Mouse (Mus musculus) T-helper 2 cell (primary cell): Measurements from ENCODE around the gene Cdc20.

Experiments
- in situ Hi-C: fragments of 300-600 bp; cut with MboI, MseI; formaldehyde crosslinking; loops from one replicate; pipeline ENCODE4 v1.15.1; 2025; ENCODE audit warnings: high pct_unique_total_duplicates

Gene Cdc20

GRCm38 (mm10) chr4:118436820-118437603, at the start of gene Cdc20:
Cdc20 (minus strand) TSS chr4:118437352.
- in situ Hi-C loops, result loop anchor here (5.0 to 10.0 kb wide), 3 partner anchors 188 to 888 kb away; partner anchors contain the start of genes Cfap57, Ebna1bp2 and Ppih

DNA sequence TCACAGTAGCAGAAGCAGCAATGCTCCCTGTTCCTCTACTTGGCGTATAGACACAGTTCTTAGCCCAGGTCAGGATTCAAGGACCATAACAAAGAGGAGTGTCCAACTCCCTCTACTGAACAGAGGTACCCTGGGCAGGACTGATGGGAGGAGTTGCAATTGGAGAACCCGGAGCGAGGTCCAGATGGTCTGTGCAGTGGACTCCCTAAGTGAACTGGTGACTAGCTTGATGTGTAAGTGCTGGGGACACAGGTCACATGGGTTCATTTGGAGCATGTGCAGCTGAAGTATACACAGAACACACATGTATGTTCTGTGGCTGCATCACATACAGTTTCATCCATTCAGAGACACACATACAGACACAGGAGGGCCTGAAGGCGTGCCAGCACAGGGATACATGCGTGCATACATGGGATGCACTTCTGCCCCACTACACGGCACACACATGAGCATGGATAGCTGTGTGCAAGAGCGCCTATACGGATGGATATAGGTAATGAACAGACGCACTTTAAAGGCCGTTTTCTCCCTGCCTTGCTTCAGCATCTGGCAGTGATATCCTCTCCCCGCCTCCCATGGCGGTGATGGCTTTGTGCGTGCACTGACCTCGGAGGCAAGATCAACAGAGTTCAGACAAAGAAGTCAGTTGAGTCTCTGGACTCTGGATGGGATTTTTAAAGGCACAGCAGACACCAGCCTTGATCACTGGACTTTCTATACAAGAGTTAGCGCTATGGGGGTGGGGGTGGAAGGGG, 39.8 kb upstream of the Cdc20 start:
- in situ Hi-C loops, result no loop called here

- in situ Hi-C loops, result no loop called here
Measured at GRCm38 (mm10) chr4:118472687-118473086, 35.5 kb upstream of the Cdc20 start.

DNA sequence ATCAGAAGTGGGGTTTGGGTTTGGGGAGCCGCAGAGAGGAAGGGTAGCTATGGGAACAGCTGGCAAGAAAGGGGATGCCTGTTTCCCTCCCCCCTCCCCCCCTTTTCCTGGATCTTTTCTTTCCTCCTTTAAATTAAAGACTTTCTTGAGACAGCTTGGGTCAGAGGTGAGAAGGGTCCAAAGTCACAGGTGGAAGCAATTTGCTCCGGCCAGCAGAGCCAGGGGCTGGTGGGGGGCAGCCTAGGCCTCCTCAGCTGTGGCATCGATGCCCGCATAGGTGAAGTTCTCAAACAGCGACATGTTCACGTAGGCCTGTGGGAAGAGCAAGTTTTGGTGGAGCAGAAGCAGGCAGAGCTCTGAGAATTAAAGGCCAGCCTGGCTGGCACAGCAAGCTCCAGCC, 34.1 kb upstream of the Cdc20 start:
- in situ Hi-C loops, result no loop called here

DNA sequence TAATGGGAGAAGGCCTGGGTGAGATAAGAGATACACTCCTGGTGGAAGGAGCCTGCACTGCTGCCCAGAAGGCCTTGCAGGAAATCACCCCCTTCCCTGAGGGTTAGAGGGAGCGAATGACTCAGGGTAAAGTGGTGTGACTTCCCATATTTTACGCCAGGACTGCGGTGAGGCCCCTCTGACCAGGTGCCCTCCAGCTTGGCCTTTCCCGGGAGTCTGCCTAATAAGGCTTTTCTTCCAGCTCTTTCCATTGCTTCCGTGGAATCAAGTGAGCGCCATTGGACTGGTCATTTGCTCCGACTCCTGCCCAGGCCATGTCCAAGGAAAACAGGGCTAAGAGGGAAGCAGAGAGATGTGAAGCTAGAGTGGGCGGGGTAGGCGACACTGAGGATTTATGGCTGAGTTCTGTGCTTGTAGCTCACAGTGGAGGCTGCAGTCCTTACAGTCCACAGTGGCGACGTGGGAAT, 28.6 kb upstream of the Cdc20 start:
- in situ Hi-C loops, result no loop called here

DNA sequence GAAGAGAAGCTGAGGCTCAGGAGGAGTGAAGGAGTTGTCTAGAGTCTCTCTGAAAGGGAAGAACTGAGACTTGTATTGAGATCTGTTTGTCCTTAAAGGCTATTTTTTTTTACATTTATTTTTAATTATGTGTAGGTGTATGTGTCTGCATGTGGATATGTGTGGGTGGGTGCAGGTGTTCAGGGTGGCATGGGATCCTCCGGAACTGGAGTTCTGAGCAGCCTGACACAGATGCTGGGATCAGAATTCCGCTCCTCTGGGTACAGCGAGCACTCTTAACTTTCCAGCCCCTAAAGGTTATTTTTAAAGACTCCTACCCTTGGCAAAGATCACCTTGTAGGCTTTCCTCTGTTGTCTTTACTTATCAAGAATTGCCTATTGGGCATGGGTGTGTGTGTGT, 27.8 kb upstream of the Cdc20 start:
- in situ Hi-C loops, result no loop called here

DNA sequence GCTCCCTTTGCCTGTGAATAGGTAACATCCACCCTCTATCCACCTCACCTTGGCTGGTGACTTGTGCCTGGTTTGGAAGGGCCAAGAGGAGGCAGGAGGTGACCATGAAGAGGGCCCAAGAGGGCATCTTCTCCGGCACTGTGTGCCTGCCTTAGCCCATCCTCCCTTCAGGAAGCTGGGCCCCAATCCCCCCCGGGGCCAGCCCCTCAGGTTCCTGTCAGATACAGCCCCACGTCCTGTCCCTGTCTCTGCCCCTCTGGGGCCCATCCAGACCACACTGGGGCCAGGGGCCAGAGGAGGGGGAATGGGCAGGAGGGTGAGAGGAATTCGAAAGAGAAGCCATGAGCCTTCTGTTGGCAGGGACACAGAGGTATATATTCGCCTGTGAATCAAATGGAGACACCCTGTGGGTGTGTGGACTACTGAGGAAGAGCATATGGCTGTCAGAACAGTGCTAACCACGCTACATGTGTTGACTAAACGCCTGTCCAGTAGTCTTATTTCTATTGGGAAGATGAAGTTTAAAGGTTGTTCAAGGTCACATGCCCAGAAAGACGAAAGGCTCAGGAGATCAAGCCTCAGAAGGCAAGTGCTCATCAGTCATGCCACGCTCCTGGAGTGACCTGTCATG, 20.3 kb upstream of the Cdc20 start, which contains the start of gene Mpl:
Gene Mpl (minus strand): TSS at position 169 of the 631 bp plus-strand sequence.
- in situ Hi-C loops, result no loop called here

- in situ Hi-C loops, result no loop called here
Measured at GRCm38 (mm10) chr4:118446415-118447153, 9.4 kb upstream of the Cdc20 start.

GRCm38 (mm10) chr4:118445781-118446414, 8.7 kb upstream of the Cdc20 start:
- in situ Hi-C loops, result no loop called here

GRCm38 (mm10) chr4:118445088-118445487, 7.9 kb upstream of the Cdc20 start:
- in situ Hi-C loops, result no loop called here

DNA sequence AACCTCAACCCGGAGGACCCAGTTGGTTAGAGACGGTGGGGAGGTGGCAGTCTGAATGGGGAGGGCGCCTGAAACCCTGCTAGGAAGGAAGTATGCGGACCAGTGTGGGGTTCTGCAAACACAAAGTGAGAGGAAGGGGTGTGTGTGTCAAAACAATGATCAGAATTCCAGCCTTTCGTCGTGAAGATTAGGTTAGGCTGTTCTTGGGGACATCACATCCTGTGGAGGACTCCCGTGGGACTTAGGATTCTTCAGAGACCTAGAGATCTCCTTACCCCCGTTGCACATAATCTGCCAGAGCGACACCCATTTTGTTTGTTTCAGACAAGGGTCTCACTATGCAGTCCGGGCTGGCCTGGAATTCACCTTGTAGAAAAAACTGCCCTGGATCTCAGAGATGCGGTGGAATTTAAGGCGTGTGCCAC, 689 bp upstream of the Cdc20 start:
- in situ Hi-C loops, result loop anchor here (5.0 to 10.0 kb wide), 3 partner anchors 187 to 887 kb away; partner anchors contain the start of genes Cfap57, Ebna1bp2 and Ppih

GRCm38 (mm10) chr4:118432332-118432731, 4.8 kb downstream of the Cdc20 start:
- in situ Hi-C loops, result loop anchor here (10.0 kb wide), 2 partner anchors 192 to 892 kb away; partner anchors contain the start of genes Cfap57, Ebna1bp2 and Ppih

DNA sequence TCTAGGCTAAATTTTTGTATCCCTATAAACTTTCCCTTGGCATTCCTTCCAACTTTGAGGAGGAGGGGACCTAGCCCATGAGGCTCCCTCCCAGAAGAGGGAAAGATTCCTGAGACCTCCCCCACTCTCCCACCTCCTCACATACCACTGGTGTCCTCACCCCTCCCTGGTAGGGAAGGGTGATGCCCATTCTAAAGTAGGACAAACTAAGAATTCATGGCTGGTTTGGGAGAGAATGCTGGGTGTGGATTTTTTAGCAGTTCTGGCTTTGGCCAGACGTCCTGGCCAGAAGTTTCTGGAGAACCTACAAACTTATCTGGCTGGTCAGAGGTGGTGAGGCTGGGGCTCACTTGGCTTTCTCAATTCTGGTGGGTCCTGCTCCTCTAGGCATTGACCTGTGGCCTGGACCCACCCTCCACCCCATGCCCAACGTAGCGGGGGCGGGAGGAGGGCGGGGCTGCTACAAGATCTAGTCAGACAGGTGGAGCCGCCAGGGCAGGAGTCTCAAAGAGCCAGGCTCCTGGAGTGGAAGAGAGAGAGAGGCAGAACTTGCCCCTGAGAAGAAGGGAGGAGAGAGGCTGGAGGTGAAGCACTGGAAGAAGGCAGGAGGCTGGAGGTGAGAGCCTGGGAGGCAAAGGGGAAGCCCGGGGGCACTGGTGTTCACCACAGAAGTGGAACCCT, 7.8 kb downstream of the Cdc20 start:
- in situ Hi-C loops, result no loop called here

- in situ Hi-C loops, result no loop called here
Measured at GRCm38 (mm10) chr4:118428531-118429214, 8.5 kb downstream of the Cdc20 start.

DNA sequence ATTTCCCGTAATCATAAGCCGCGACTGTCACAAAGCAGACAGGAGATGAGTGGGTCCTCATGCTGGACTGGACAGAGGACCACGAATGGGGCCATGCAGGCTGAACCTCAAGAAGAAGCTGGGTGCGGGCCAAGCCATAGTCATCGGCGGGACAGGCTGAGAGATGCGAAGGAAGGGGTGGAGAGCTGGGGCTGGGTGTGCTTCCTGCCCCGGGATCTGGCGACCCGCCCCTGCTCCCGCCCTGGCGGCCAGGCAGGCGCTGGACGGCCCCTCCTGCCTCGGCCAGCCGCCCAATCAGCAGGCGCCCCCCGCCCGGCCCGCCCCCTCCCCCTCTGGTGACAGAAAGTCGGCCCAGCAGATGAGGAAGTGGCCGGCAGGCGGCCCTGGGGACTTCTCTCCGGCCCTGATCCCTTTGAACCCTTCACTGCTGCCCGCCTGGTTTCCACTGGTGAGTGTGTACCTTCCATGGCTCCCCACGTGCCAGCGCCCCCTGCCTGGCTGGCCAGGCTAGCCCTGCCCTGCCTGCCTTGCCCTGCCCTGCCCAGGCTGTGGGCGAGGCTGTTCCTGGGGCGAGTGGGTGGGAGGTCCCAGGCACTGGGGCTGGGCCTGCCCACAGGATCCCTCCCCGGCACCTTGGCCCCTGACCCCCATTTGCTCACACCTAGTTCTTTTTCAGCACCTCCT, 9.2 kb downstream of the Cdc20 start, which contains the start of gene Elovl1:
Gene Elovl1 (plus strand): TSS at position 326 of the 684 bp plus-strand sequence.
- in situ Hi-C loops, result no loop called here

- in situ Hi-C loops, result no loop called here
Measured at GRCm38 (mm10) chr4:118427415-118427767, 9.8 kb downstream of the Cdc20 start.

DNA sequence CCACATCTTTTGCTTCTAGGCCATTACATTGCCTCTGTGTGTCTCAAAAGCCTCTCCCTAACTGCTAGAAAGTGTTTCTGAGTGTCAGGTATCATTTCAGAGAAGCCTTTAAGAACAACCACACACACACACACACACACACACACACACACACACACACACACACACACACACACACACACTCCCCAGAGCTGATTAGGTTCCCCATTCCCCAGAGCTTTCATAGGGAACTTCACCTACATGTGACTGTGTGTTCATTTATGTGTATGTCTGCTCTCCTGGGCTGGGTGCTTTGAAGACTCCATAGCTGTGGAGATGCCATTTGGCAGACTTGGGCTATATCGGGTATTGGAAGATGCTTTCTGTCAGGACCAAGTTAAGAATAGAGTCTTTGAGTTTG, 11.8 kb downstream of the Cdc20 start:
- in situ Hi-C loops, result no loop called here

DNA sequence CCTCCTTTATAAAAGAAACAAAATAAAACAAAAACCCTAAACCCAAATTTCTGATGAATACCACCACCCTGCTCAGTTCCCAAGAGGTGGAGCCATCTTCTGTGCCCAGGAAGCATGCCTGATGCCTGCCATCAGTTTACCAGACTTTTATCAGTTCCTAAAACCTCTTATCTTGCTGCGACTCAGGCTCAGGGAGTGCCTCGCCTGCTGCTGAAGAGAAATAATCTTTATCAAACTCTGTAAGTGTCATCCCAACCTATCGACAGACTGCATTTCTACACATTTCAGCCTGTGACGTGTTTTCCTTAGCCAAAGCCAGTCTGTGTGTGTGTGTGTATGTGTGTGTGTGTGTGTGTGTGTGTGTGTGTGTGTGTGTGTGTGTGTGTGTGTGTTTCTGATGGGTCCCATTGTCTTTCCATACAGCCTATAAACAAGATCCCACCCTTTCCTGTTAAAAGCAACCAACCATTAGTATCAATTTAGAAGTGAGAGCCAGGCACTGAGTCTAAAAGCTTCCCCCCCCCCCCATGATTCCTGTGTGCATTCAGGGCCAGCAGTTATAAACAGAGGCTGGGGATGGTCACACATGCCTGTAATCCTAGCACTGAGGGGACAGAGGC, 12.5 kb downstream of the Cdc20 start:
- in situ Hi-C loops, result no loop called here
